Comparison of ENCODE assay signal across 8 mouse cellular contexts in genomic region chr10:79934272-79934721, GRCm38 (mm10). TPM values are rescaled to one million over a fixed set of nuclear protein-coding genes. Genes with fewer than 3 reads are reported as not detected.
A peak's percentile ranks its signal among the peaks of the same experiment; 100 is the strongest.
DNase-seq lines count a peak whose midpoint lies in the region; ATAC-seq and TF ChIP-seq lines count a peak whose summit lies in the region.
"Had no signal": no experiment of that assay in that cellular context is flagged by ENCODE, and none has a peak within 500 bp of the region (broad histone marks: within the 10 kb centered on the region; RNA-seq: fewer than 3 reads in every experiment).

No protein-coding gene starts in this region.

- ATAC-seq in granulocyte monocyte progenitor cell, adult 5-6 weeks (replicated peaks; ENCODE audit: poor library complexity, severe bottlenecking) = peak; percentile 16; the same call in 1 of the 2 replicates
- ATAC-seq in intestine, postnatal 0 days = no peak
- peak; percentile 65 for ATAC-seq in limb, embryonic 15.5 days (ENCODE audit: insufficient number of reproducible peaks, low FRiP score, low TSS enrichment, low read depth)
- no peak for ATAC-seq in inflammation-experienced regulatory T-cells, adult 6 months

- no peak overlapping the region for H3K4me3 ChIP-seq in brown adipose tissue, adult 24 weeks (ENCODE audit: insufficient read depth, low read depth, low read length)
- no peak overlapping the region for H3K4me3 ChIP-seq in intestine, postnatal 0 days (ENCODE audit: low read depth, low read length)
- H3K4me3 ChIP-seq in limb, embryonic 15.5 days = no peak overlapping the region

- peak overlapping the region; percentile 9; the same call in 1 of the 2 replicates for H3K27ac ChIP-seq in brown adipose tissue, adult 24 weeks (replicated peaks; ENCODE audit: low read depth, low read length)
- H3K27ac ChIP-seq in intestine, postnatal 0 days (ENCODE audit: low read depth, low read length) = peak overlapping the region; percentile 62
- H3K27ac ChIP-seq in limb, embryonic 15.5 days = peak overlapping the region; percentile 30

- H3K4me2 ChIP-seq in intestine, postnatal 0 days (replicated peaks; ENCODE audit: low read depth) = no peak overlapping the region; the same call in 1 of the 2 replicates
- H3K4me2 ChIP-seq in limb, embryonic 15.5 days = no peak overlapping the region

- H3K36me3 ChIP-seq in intestine, postnatal 0 days (ENCODE audit: control insufficient read depth, insufficient read depth) = peaks cover 40% of the 10 kb centered on the region
- H3K36me3 ChIP-seq in limb, embryonic 15.5 days = peaks cover 37% of the 10 kb centered on the region

- H3K4me1 ChIP-seq in brown adipose tissue, adult 24 weeks (ENCODE audit: control insufficient read depth, insufficient read depth, insufficient read length, low read length) = peaks cover 42% of the 10 kb centered on the region
- peaks cover 18% of the 10 kb centered on the region for H3K4me1 ChIP-seq in intestine, postnatal 0 days (replicated peaks; ENCODE audit: control insufficient read depth, insufficient read depth, low read length)
- H3K4me1 ChIP-seq in limb, embryonic 15.5 days = peaks cover 91% of the 10 kb centered on the region

- H3K9me3 ChIP-seq in intestine, postnatal 0 days (ENCODE audit: control insufficient read depth) = no peaks in the 10 kb centered on the region
- H3K9me3 ChIP-seq in limb, embryonic 15.5 days = no peaks in the 10 kb centered on the region

- TF ChIP-seq CTCF in intestine, postnatal 0 days (IDR thresholded peaks at IDR 0.05; ENCODE audit: low read depth) = no peak

- 29% methylated on average over 13 of the region's 13 CpGs for WGBS in intestine, postnatal 0 days
- WGBS in limb, embryonic 15.5 days = 41% methylated on average over 13 of the region's 13 CpGs

- no peak overlapping the region; the same call in 1 of the 2 replicates for H3K9ac ChIP-seq in intestine, postnatal 0 days (ENCODE audit: low read depth, low read length)
- no peak overlapping the region for H3K9ac ChIP-seq in limb, embryonic 15.5 days

- no peaks in the 10 kb centered on the region for H3K27me3 ChIP-seq in intestine, postnatal 0 days (replicated peaks; ENCODE audit: control insufficient read depth, insufficient read depth, low read length)
- H3K27me3 ChIP-seq in limb, embryonic 15.5 days = no peaks in the 10 kb centered on the region

- peak; percentile 77 to 89 for DNase-seq in adrenal gland, adult (ENCODE audit: inconsistent age in 2 of 2, low spot score in 1 of 2)
- peak; percentile 71 for DNase-seq in ovary, adult 18-20 months (ENCODE audit: low spot score)

RNA-seq across cellular contexts. Expression of gene Arid3a, which starts 7.5 kb away (rescaled TPM):
- 1.3 and 2.9 TPM in 2 replicates for polyA plus RNA-seq in brown adipose tissue, adult 24 weeks (2012; ENCODE audit: insufficient read depth, insufficient read length, missing spikeins)
- 21.2 and 22.5 TPM in 2 replicates for total RNA-seq in granulocyte monocyte progenitor cell, adult 5-6 weeks (2014; fragmentation: Nextera tagmentation)
- 32.4 and 36.7 TPM in 2 replicates for total RNA-seq in granulocyte monocyte progenitor cell, adult 5-6 weeks (2017)
- polyA plus RNA-seq in intestine, postnatal 0 days (2015; fragmentation: Nextera tagmentation; extraction: Ambion mirVana) = 8.7 and 13.2 TPM in 2 replicates
- polyA plus RNA-seq in limb, embryonic 15.5 days (2015; fragmentation: Nextera tagmentation; extraction: Ambion mirVana) = 5.7 and 7.4 TPM in 2 replicates
- polyA plus RNA-seq in inflammation-experienced regulatory T-cells, adult 6 months (2017; shearing (Covaris generic)) = 1 to 10 TPM; 2.1 to 3.5 (median 2.4) TPM

RNA-seq across cellular contexts. Expression of gene R3hdm4, which starts 13.3 kb away (rescaled TPM):
- 55.0 and 60.7 TPM in 2 replicates for polyA plus RNA-seq in brown adipose tissue, adult 24 weeks (2012; ENCODE audit: insufficient read depth, insufficient read length, missing spikeins)
- 62.9 and 64.6 TPM in 2 replicates for total RNA-seq in granulocyte monocyte progenitor cell, adult 5-6 weeks (2014; fragmentation: Nextera tagmentation)
- 39.1 and 40.4 TPM in 2 replicates for total RNA-seq in granulocyte monocyte progenitor cell, adult 5-6 weeks (2017)
- polyA plus RNA-seq in intestine, postnatal 0 days (2015; fragmentation: Nextera tagmentation; extraction: Ambion mirVana) = 62.0 and 62.8 TPM in 2 replicates
- 159 and 161 TPM in 2 replicates for polyA plus RNA-seq in limb, embryonic 15.5 days (2015; fragmentation: Nextera tagmentation; extraction: Ambion mirVana)
- polyA plus RNA-seq in inflammation-experienced regulatory T-cells, adult 6 months (2017; shearing (Covaris generic)) = 100 to 1,000 TPM in 1 of 3 experiments, 10 to 100 TPM in 2; 96.5 to 106 (median 96.9) TPM

RNA-seq across cellular contexts. Expression of gene Kiss1r, which starts 17.5 kb away (rescaled TPM):
- polyA plus RNA-seq in brown adipose tissue, adult 24 weeks (2012; ENCODE audit: insufficient read depth, insufficient read length, missing spikeins) = 0.38 and 0.63 TPM in 2 replicates
- total RNA-seq in granulocyte monocyte progenitor cell, adult 5-6 weeks (2014; fragmentation: Nextera tagmentation) = not detected in 2 replicates
- 0.26 TPM in 1 of 2 replicates, not detected in the other for total RNA-seq in granulocyte monocyte progenitor cell, adult 5-6 weeks (2017)
- 0.21 and 0.47 TPM in 2 replicates for polyA plus RNA-seq in intestine, postnatal 0 days (2015; fragmentation: Nextera tagmentation; extraction: Ambion mirVana)
- 1.0 and 1.2 TPM in 2 replicates for polyA plus RNA-seq in limb, embryonic 15.5 days (2015; fragmentation: Nextera tagmentation; extraction: Ambion mirVana)
- not detected for polyA plus RNA-seq in inflammation-experienced regulatory T-cells, adult 6 months (2017; shearing (Covaris generic))

RNA-seq across cellular contexts. Expression of gene Gm26602, which starts 23.6 kb away (rescaled TPM):
- polyA plus RNA-seq in brown adipose tissue, adult 24 weeks (2012; ENCODE audit: insufficient read depth, insufficient read length, missing spikeins) = not detected in 2 replicates
- not detected in 2 replicates for total RNA-seq in granulocyte monocyte progenitor cell, adult 5-6 weeks (2014; fragmentation: Nextera tagmentation)
- total RNA-seq in granulocyte monocyte progenitor cell, adult 5-6 weeks (2017) = 0.98 TPM in 1 of 2 replicates, not detected in the other
- polyA plus RNA-seq in intestine, postnatal 0 days (2015; fragmentation: Nextera tagmentation; extraction: Ambion mirVana) = 2.9 and 17.9 TPM in 2 replicates
- polyA plus RNA-seq in limb, embryonic 15.5 days (2015; fragmentation: Nextera tagmentation; extraction: Ambion mirVana) = not detected in 2 replicates
- polyA plus RNA-seq in inflammation-experienced regulatory T-cells, adult 6 months (2017; shearing (Covaris generic)) = 1 to 10 TPM in 1 of 3 experiments, not detected in 2; 5.5 TPM
- polyA plus RNA-seq: cortical plate, adult 2 months had no signal

RNA-seq across cellular contexts. Expression of gene Med16, which starts 25.6 kb away (rescaled TPM):
- polyA plus RNA-seq in brown adipose tissue, adult 24 weeks (2012; ENCODE audit: insufficient read depth, insufficient read length, missing spikeins) = 11.2 and 12.9 TPM in 2 replicates
- total RNA-seq in granulocyte monocyte progenitor cell, adult 5-6 weeks (2014; fragmentation: Nextera tagmentation) = 14.1 and 20.3 TPM in 2 replicates
- total RNA-seq in granulocyte monocyte progenitor cell, adult 5-6 weeks (2017) = 17.0 and 18.7 TPM in 2 replicates
- 17.0 and 17.8 TPM in 2 replicates for polyA plus RNA-seq in intestine, postnatal 0 days (2015; fragmentation: Nextera tagmentation; extraction: Ambion mirVana)
- polyA plus RNA-seq in limb, embryonic 15.5 days (2015; fragmentation: Nextera tagmentation; extraction: Ambion mirVana) = 35.4 and 37.7 TPM in 2 replicates
- 1 to 10 TPM; 5.7 to 7.9 (median 7.1) TPM for polyA plus RNA-seq in inflammation-experienced regulatory T-cells, adult 6 months (2017; shearing (Covaris generic))

Comparison
In these comparisons a context has a peak if more than half of its experiments do, and no peak if none do; other contexts are left out.
1. H3K27ac ChIP-seq: peak in every context shown above with its lines; median percentile 62 in intestine, postnatal 0 days; 30 in limb, embryonic 15.5 days; 9 in brown adipose tissue, adult 24 weeks.
2. ATAC-seq: peak in granulocyte monocyte progenitor cell, adult 5-6 weeks (single experiment) and limb, embryonic 15.5 days (single experiment); none in intestine, postnatal 0 days (single experiment) and inflammation-experienced regulatory T-cells, adult 6 months (single experiment).